Mouse (Mus musculus) adrenal gland, postnatal 14 days (tissue): ENCODE measurements around the gene Arid1b. TPM values are rescaled to one million over a fixed set of nuclear protein-coding genes. Genes with fewer than 3 reads are reported as not detected.

Source experiments
- DNase-seq: peaks from one replicate; pipeline ENCODE4 v3.0.0; 2021; ENCODE audit warnings: mixed read lengths
- total RNA-seq: library from RNA; stranded (reverse); gene quantifications from 2 replicates; pipeline ENCODE4 v1.2.3, GENCODE M21; 2021

Gene Arid1b
- total RNA-seq, 1 experiment from 2014 or later, result 70.0 TPM

- DNase-seq, result no peak
These were observed 290.7 kb downstream of the Arid1b start for GRCm38 (mm10) chr17:5284783-5285182.

- DNase-seq, result no peak
These were observed 291.8 kb downstream of the Arid1b start for GRCm38 (mm10) chr17:5285877-5286440.

GRCm38 (mm10) chr17:5286571-5287209, 292.6 kb downstream of the Arid1b start:
- DNase-seq, result no peak

GRCm38 (mm10) chr17:5287210-5287591, 293.1 kb downstream of the Arid1b start:
- no peak for DNase-seq

- DNase-seq, result no peak
These were observed 293.5 kb downstream of the Arid1b start for GRCm38 (mm10) chr17:5287641-5288040.

- DNase-seq, result no peak
These were observed 299.8 kb downstream of the Arid1b start for GRCm38 (mm10) chr17:5293653-5294584.

GRCm38 (mm10) chr17:5295086-5295947, 301.2 kb downstream of the Arid1b start:
- peak; percentile 69 for DNase-seq

- DNase-seq, result no peak
These were observed 301.8 kb downstream of the Arid1b start for GRCm38 (mm10) chr17:5295948-5296262.

GRCm38 (mm10) chr17:5297491-5297890, 303.4 kb downstream of the Arid1b start:
- no peak for DNase-seq

GRCm38 (mm10) chr17:5297984-5298383, 303.9 kb downstream of the Arid1b start:
- DNase-seq, result no peak

- no peak for DNase-seq
These were observed 304.9 kb downstream of the Arid1b start for GRCm38 (mm10) chr17:5298891-5299559.

GRCm38 (mm10) chr17:5302971-5303746, 309.0 kb downstream of the Arid1b start:
- no peak for DNase-seq

- DNase-seq, result no peak
These were observed 311.8 kb downstream of the Arid1b start for GRCm38 (mm10) chr17:5305783-5306477.

GRCm38 (mm10) chr17:5309930-5310329, 315.8 kb downstream of the Arid1b start:
- DNase-seq, result no peak

- no peak for DNase-seq
These were observed 316.3 kb downstream of the Arid1b start for GRCm38 (mm10) chr17:5310425-5310888.

GRCm38 (mm10) chr17:5311062-5311461, 316.9 kb downstream of the Arid1b start:
- DNase-seq, result no peak

GRCm38 (mm10) chr17:5312307-5312706, 318.2 kb downstream of the Arid1b start:
- DNase-seq, result no peak

- DNase-seq, result no peak
These were observed 320.6 kb downstream of the Arid1b start for GRCm38 (mm10) chr17:5314735-5315134.

- DNase-seq, result no peak
These were observed 322.4 kb downstream of the Arid1b start for GRCm38 (mm10) chr17:5316489-5316888.

GRCm38 (mm10) chr17:5321589-5322225, 327.6 kb downstream of the Arid1b start:
- DNase-seq, result peak; percentile 47
